Comparison of ENCODE assay signal across 30 mouse cellular contexts in the genomic region with DNA sequence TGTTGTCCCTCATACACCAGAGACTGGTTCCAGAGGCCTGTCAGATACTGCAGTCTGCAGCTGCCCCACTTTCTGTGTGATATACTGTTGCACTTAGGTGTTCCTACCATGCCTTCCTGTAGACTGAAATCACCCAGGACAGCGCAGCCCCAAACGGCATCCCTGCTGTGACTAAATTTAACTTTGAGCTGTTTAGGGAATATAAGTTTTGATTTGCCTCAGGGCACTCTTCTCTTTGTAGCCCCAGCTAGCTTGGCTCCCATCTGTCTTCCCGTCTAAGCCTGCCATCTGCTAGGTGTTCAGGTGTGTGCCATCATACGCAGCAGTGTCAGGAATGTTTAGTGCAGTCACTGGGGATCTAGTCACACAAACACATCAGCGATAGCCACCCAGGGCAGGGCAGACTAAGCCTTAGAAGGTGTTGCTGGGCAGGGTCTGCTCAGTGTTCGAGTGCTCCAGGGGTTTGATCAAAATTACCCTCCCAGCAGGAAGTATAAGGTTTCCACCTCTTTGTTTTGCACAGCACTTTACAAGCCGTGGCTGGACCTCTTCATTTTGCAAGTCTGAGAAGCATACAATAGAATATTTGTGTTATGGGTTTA. TPM values are rescaled to one million over a fixed set of nuclear protein-coding genes. Genes with fewer than 3 reads are reported as not detected.
DNase-seq lines count a peak whose midpoint lies in the region; ATAC-seq and TF ChIP-seq lines count a peak whose summit lies in the region.
"Had no signal": no experiment of that assay in that cellular context is flagged by ENCODE, and none has a peak within 500 bp of the region (broad histone marks: within the 10 kb centered on the region; RNA-seq: fewer than 3 reads in every experiment).

No protein-coding gene starts in this region.

- no peak overlapping the region for H3K4me2 ChIP-seq in heart, embryonic 15.5 days
- H3K4me2 ChIP-seq in midbrain, embryonic 11.5 days = no peak overlapping the region
- no peak overlapping the region for H3K4me2 ChIP-seq in midbrain, embryonic 16.5 days (ENCODE audit: low read length)
- no peak overlapping the region for H3K4me2 ChIP-seq in embryonic facial prominence, embryonic 14.5 days (ENCODE audit: low read depth, low read length)
- H3K4me2 ChIP-seq: embryonic facial prominence, embryonic 13.5 days had no signal

- H3K9me3 ChIP-seq in heart, embryonic 15.5 days (replicated peaks) = no peaks in the 10 kb centered on the region
- no peaks in the 10 kb centered on the region for H3K9me3 ChIP-seq in midbrain, embryonic 11.5 days (ENCODE audit: control insufficient read depth, low read length)
- H3K9me3 ChIP-seq in midbrain, embryonic 16.5 days (replicated peaks; ENCODE audit: control insufficient read depth, low read length, poor library complexity, severe bottlenecking) = no peaks in the 10 kb centered on the region
- no peaks in the 10 kb centered on the region for H3K9me3 ChIP-seq in embryonic facial prominence, embryonic 14.5 days (ENCODE audit: control insufficient read depth, low read length)
- H3K9me3 ChIP-seq: embryonic facial prominence, embryonic 13.5 days; hindbrain, embryonic 10.5 days; midbrain, embryonic 10.5 days had no signal

- TF ChIP-seq EP300 in heart, adult 2 months (IDR thresholded peaks at IDR 0.05; ENCODE audit: insufficient read depth, low read depth, low read length) = no peak

- TF ChIP-seq POLR2A in heart, adult 2 months (IDR thresholded peaks at IDR 0.05; ENCODE audit: insufficient read depth, low read depth, low read length) = no peak

- peaks cover 24% of the 10 kb centered on the region for H3K4me1 ChIP-seq in heart, embryonic 15.5 days (replicated peaks)
- no peaks in the 10 kb centered on the region; the same call in 1 of the 2 replicates for H3K4me1 ChIP-seq in heart, adult 2 months (ENCODE audit: control insufficient read depth, insufficient read depth, low read length)
- no peaks in the 10 kb centered on the region for H3K4me1 ChIP-seq in midbrain, embryonic 11.5 days (ENCODE audit: control insufficient read depth, insufficient read depth, low read length)
- no peaks in the 10 kb centered on the region for H3K4me1 ChIP-seq in midbrain, embryonic 16.5 days (ENCODE audit: control insufficient read depth, insufficient read depth, low read length)
- H3K4me1 ChIP-seq in embryonic facial prominence, embryonic 14.5 days (ENCODE audit: control insufficient read depth, insufficient read depth, low read length) = no peaks in the 10 kb centered on the region

- intact Hi-C loops in heart, adult 2 months (cut with DNase I) = no loop called here

- H3K27ac ChIP-seq in heart, embryonic 15.5 days = peak overlapping the region; percentile 79
- no peak overlapping the region for H3K27ac ChIP-seq in heart, adult 2 months
- no peak overlapping the region for H3K27ac ChIP-seq in midbrain, embryonic 11.5 days (ENCODE audit: low read depth, low read length)
- H3K27ac ChIP-seq in midbrain, embryonic 16.5 days (ENCODE audit: low read length) = no peak overlapping the region
- no peak overlapping the region for H3K27ac ChIP-seq in embryonic facial prominence, embryonic 14.5 days (replicated peaks; ENCODE audit: low read depth, low read length)
- H3K27ac ChIP-seq: embryonic facial prominence, embryonic 13.5 days; hindbrain, embryonic 10.5 days; hindbrain, postnatal 0 days; layer of hippocampus, adult 2 months; midbrain, embryonic 10.5 days; stomach, postnatal 0 days had no signal

- WGBS in heart, embryonic 15.5 days = 53% methylated on average over 7 of the region's 7 CpGs
- 75% methylated on average over 7 of the region's 7 CpGs for WGBS in heart, adult 2 months
- 73% methylated on average over 7 of the region's 7 CpGs for WGBS in midbrain, embryonic 11.5 days
- 80% methylated on average over 7 of the region's 7 CpGs for WGBS in midbrain, embryonic 16.5 days
- WGBS in embryonic facial prominence, embryonic 14.5 days = 37% methylated on average over 7 of the region's 7 CpGs

- no peaks in the 10 kb centered on the region for H3K79me2 ChIP-seq in heart, adult 2 months (replicated peaks; ENCODE audit: control insufficient read depth, insufficient read depth, low read length)

- no peak overlapping the region for H3K4me3 ChIP-seq in heart, embryonic 15.5 days
- no peak overlapping the region for H3K4me3 ChIP-seq in heart, adult 2 months
- no peak overlapping the region for H3K4me3 ChIP-seq in midbrain, embryonic 11.5 days (ENCODE audit: low read depth, low read length)
- H3K4me3 ChIP-seq in midbrain, embryonic 16.5 days (ENCODE audit: low read depth, low read length) = no peak overlapping the region
- no peak overlapping the region for H3K4me3 ChIP-seq in embryonic facial prominence, embryonic 14.5 days (ENCODE audit: low read depth, low read length)
- H3K4me3 ChIP-seq: embryonic facial prominence, embryonic 13.5 days; hindbrain, embryonic 10.5 days; layer of hippocampus, adult 2 months; midbrain, embryonic 10.5 days had no signal

- peak; percentile 83 for DNase-seq in heart, adult 11 months
- no peak for DNase-seq in heart, postnatal 4 days
- no peak for DNase-seq in heart, adult 2 months
- DNase-seq in midbrain, embryonic 11.5 days (ENCODE audit: low spot score, missing footprints) = peak; percentile 37
- peak; percentile 16 for DNase-seq in embryonic facial prominence, embryonic 14.5 days (ENCODE audit: low spot score)
- DNase-seq in right cerebral cortex, postnatal 4 days = no peak
- DNase-seq: adrenal gland, postnatal 25 days; cerebellum, adult 11 months; cerebellum, adult 9-11 months; gastrocnemius, postnatal 25 days; kidney, adult 9 months; kidney, postnatal 14 days had no signal

- H3K9ac ChIP-seq in heart, embryonic 15.5 days = no peak overlapping the region
- H3K9ac ChIP-seq in heart, adult 2 months (ENCODE audit: low read depth, low read length) = no peak overlapping the region
- H3K9ac ChIP-seq in midbrain, embryonic 11.5 days (ENCODE audit: low read length) = no peak overlapping the region
- no peak overlapping the region for H3K9ac ChIP-seq in midbrain, embryonic 16.5 days (ENCODE audit: low read depth, low read length)
- H3K9ac ChIP-seq in embryonic facial prominence, embryonic 14.5 days (ENCODE audit: low read depth, low read length) = no peak overlapping the region
- H3K9ac ChIP-seq: embryonic facial prominence, embryonic 13.5 days had no signal

- TF ChIP-seq CTCF in heart, adult 2 months (IDR thresholded peaks at IDR 0.05) = no peak

- H3K27me3 ChIP-seq in heart, embryonic 15.5 days = 0 out of 2 replicates have a peak, but pooled peaks cover 2% of the 10 kb centered on the region
- no peaks in the 10 kb centered on the region for H3K27me3 ChIP-seq in heart, adult 2 months (ENCODE audit: control insufficient read depth, insufficient read depth, low read length)
- no peaks in the 10 kb centered on the region for H3K27me3 ChIP-seq in midbrain, embryonic 11.5 days (ENCODE audit: control insufficient read depth, insufficient read depth, low read length)
- no peaks in the 10 kb centered on the region for H3K27me3 ChIP-seq in midbrain, embryonic 16.5 days (ENCODE audit: control insufficient read depth, insufficient read depth, low read depth, low read length)
- no peaks in the 10 kb centered on the region for H3K27me3 ChIP-seq in embryonic facial prominence, embryonic 14.5 days (replicated peaks; ENCODE audit: control insufficient read depth, insufficient read depth, low read length)

- no peaks in the 10 kb centered on the region for H3K36me3 ChIP-seq in heart, embryonic 15.5 days
- no peaks in the 10 kb centered on the region for H3K36me3 ChIP-seq in heart, adult 2 months (ENCODE audit: control insufficient read depth, insufficient read depth, low read length)
- no peaks in the 10 kb centered on the region for H3K36me3 ChIP-seq in midbrain, embryonic 11.5 days (ENCODE audit: control insufficient read depth, insufficient read depth, low read length)
- H3K36me3 ChIP-seq in midbrain, embryonic 16.5 days (ENCODE audit: control insufficient read depth, insufficient read depth, low read length) = no peaks in the 10 kb centered on the region
- H3K36me3 ChIP-seq in embryonic facial prominence, embryonic 14.5 days (ENCODE audit: control insufficient read depth, insufficient read depth, low read length) = no peaks in the 10 kb centered on the region
- H3K36me3 ChIP-seq: embryonic facial prominence, embryonic 13.5 days; hindbrain, embryonic 10.5 days; midbrain, embryonic 10.5 days had no signal

- ATAC-seq in heart, embryonic 15.5 days (replicated peaks; ENCODE audit: insufficient number of reproducible peaks, insufficient read depth, low FRiP score, low read depth) = no peak
- ATAC-seq in midbrain, embryonic 11.5 days (ENCODE audit: low FRiP score) = no peak
- ATAC-seq in midbrain, embryonic 16.5 days = no peak
- ATAC-seq in embryonic facial prominence, embryonic 14.5 days (ENCODE audit: low read depth) = peak; percentile 60
- ATAC-seq: forebrain, embryonic 16.5 days; hindbrain, postnatal 0 days; intestine, embryonic 16.5 days had no signal

RNA-seq across cellular contexts. Expression of a gene that starts 14.2 kb away (rescaled TPM):
- total RNA-seq in heart, postnatal 4 days (2021) = not detected
- not detected in 2 replicates for polyA plus RNA-seq in heart, embryonic 15.5 days (2015; fragmentation: Nextera tagmentation; extraction: Ambion mirVana)
- not detected for total RNA-seq in heart, adult 2 months (2021)
- 0.38 and 0.55 TPM in 2 replicates for polyA plus RNA-seq in heart, adult 2 months (2012; rRNA removed)
- not detected in 2 replicates for polyA plus RNA-seq in midbrain, embryonic 11.5 days (2014; fragmentation: Nextera tagmentation; extraction: Ambion mirVana)
- not detected in 2 replicates for polyA plus RNA-seq in midbrain, embryonic 16.5 days (2015; fragmentation: Nextera tagmentation; extraction: Ambion mirVana)
- not detected in 2 replicates for polyA plus RNA-seq in embryonic facial prominence, embryonic 14.5 days (2014; fragmentation: Nextera tagmentation; extraction: Ambion mirVana)
- total RNA-seq: adrenal gland, postnatal 25 days; common myeloid progenitor, adult 5-6 weeks; gastrocnemius, postnatal 25 days; hindbrain, postnatal 0 days; layer of hippocampus, adult 2 months; layer of hippocampus, postnatal 25 days; left cerebral cortex, postnatal 36 days; liver, adult 2 months had no signal
- polyA plus RNA-seq: embryonic facial prominence, embryonic 13.5 days; forebrain, embryonic 16.5 days; hindbrain, embryonic 10.5 days; hindbrain, postnatal 0 days; intestine, embryonic 16.5 days; liver, embryonic 16.5 days; lung, embryonic 16.5 days; midbrain, embryonic 10.5 days; neural tube, embryonic 11.5 days; stomach, postnatal 0 days; urinary bladder, adult 2 months had no signal

RNA-seq across cellular contexts. Expression of a gene that starts 22.2 kb away (rescaled TPM):
- total RNA-seq in heart, postnatal 4 days (2021) = under 1 TPM in 1 of 2 experiments, not detected in 1; 0.18 TPM
- 0.11 and 0.18 TPM in 2 replicates for polyA plus RNA-seq in heart, embryonic 15.5 days (2015; fragmentation: Nextera tagmentation; extraction: Ambion mirVana)
- not detected for total RNA-seq in heart, adult 2 months (2021)
- polyA plus RNA-seq in heart, adult 2 months (2012; rRNA removed) = 0.15 TPM in 1 of 2 replicates, not detected in the other
- polyA plus RNA-seq in midbrain, embryonic 11.5 days (2014; fragmentation: Nextera tagmentation; extraction: Ambion mirVana) = not detected in 2 replicates
- 0.93 and 1.2 TPM in 2 replicates for polyA plus RNA-seq in midbrain, embryonic 16.5 days (2015; fragmentation: Nextera tagmentation; extraction: Ambion mirVana)
- polyA plus RNA-seq in embryonic facial prominence, embryonic 14.5 days (2014; fragmentation: Nextera tagmentation; extraction: Ambion mirVana) = 0.11 and 0.38 TPM in 2 replicates
- total RNA-seq: adrenal gland, postnatal 25 days; common myeloid progenitor, adult 5-6 weeks; gastrocnemius, postnatal 25 days had no signal
- polyA plus RNA-seq: hindbrain, embryonic 10.5 days; intestine, embryonic 16.5 days; liver, embryonic 16.5 days; lung, embryonic 16.5 days; urinary bladder, adult 2 months had no signal

RNA-seq across cellular contexts. Expression of a gene that starts 24.2 kb away (rescaled TPM):
- total RNA-seq in heart, postnatal 4 days (2021) = 1 to 10 TPM; 2.1 to 3.6 TPM
- polyA plus RNA-seq in heart, embryonic 15.5 days (2015; fragmentation: Nextera tagmentation; extraction: Ambion mirVana) = 2.4 and 8.3 TPM in 2 replicates
- total RNA-seq in heart, adult 2 months (2021) = 1 to 10 TPM; 3.1 to 4.3 TPM
- 10.0 and 21.2 TPM in 2 replicates for polyA plus RNA-seq in heart, adult 2 months (2012; rRNA removed)
- polyA plus RNA-seq in midbrain, embryonic 11.5 days (2014; fragmentation: Nextera tagmentation; extraction: Ambion mirVana) = 0.81 and 0.97 TPM in 2 replicates
- 1.3 and 1.4 TPM in 2 replicates for polyA plus RNA-seq in midbrain, embryonic 16.5 days (2015; fragmentation: Nextera tagmentation; extraction: Ambion mirVana)
- 2.4 and 4.8 TPM in 2 replicates for polyA plus RNA-seq in embryonic facial prominence, embryonic 14.5 days (2014; fragmentation: Nextera tagmentation; extraction: Ambion mirVana)

RNA-seq across cellular contexts. Expression of a gene that starts 47.6 kb away (rescaled TPM):
- 10 to 100 TPM; 66.4 to 69.4 TPM for total RNA-seq in heart, postnatal 4 days (2021)
- polyA plus RNA-seq in heart, embryonic 15.5 days (2015; fragmentation: Nextera tagmentation; extraction: Ambion mirVana) = 89.0 and 106 TPM in 2 replicates
- 10 to 100 TPM in 1 of 2 experiments, 1 to 10 TPM in 1; 6.2 to 10.8 TPM for total RNA-seq in heart, adult 2 months (2021)
- 13.1 and 14.0 TPM in 2 replicates for polyA plus RNA-seq in heart, adult 2 months (2012; rRNA removed)
- polyA plus RNA-seq in midbrain, embryonic 11.5 days (2014; fragmentation: Nextera tagmentation; extraction: Ambion mirVana) = 241 and 253 TPM in 2 replicates
- polyA plus RNA-seq in midbrain, embryonic 16.5 days (2015; fragmentation: Nextera tagmentation; extraction: Ambion mirVana) = 30.5 and 39.5 TPM in 2 replicates
- 112 and 142 TPM in 2 replicates for polyA plus RNA-seq in embryonic facial prominence, embryonic 14.5 days (2014; fragmentation: Nextera tagmentation; extraction: Ambion mirVana)

RNA-seq across cellular contexts. Expression of a gene that starts 51.2 kb away (rescaled TPM):
- total RNA-seq in heart, postnatal 4 days (2021) = not detected
- 0.90 and 1.2 TPM in 2 replicates for polyA plus RNA-seq in heart, embryonic 15.5 days (2015; fragmentation: Nextera tagmentation; extraction: Ambion mirVana)
- total RNA-seq in heart, adult 2 months (2021) = not detected
- 0.37 and 0.73 TPM in 2 replicates for polyA plus RNA-seq in heart, adult 2 months (2012; rRNA removed)
- 0.81 and 1.2 TPM in 2 replicates for polyA plus RNA-seq in midbrain, embryonic 11.5 days (2014; fragmentation: Nextera tagmentation; extraction: Ambion mirVana)
- polyA plus RNA-seq in midbrain, embryonic 16.5 days (2015; fragmentation: Nextera tagmentation; extraction: Ambion mirVana) = 6.2 and 10.5 TPM in 2 replicates
- polyA plus RNA-seq in embryonic facial prominence, embryonic 14.5 days (2014; fragmentation: Nextera tagmentation; extraction: Ambion mirVana) = 6.3 and 8.5 TPM in 2 replicates
- total RNA-seq: adrenal gland, postnatal 25 days; gastrocnemius, postnatal 25 days; liver, adult 2 months had no signal

Comparison
In these comparisons a context has a peak if more than half of its experiments do, and no peak if none do; other contexts are left out.
1. DNase-seq: peak in heart, adult 11 months (single experiment), midbrain, embryonic 11.5 days (single experiment) and embryonic facial prominence, embryonic 14.5 days (single experiment); none in heart, postnatal 4 days (single experiment), heart, adult 2 months (0 of 2) and right cerebral cortex, postnatal 4 days (single experiment).